Mouse (Mus musculus): Measurements from ENCODE around the gene Plch2.

DNA sequence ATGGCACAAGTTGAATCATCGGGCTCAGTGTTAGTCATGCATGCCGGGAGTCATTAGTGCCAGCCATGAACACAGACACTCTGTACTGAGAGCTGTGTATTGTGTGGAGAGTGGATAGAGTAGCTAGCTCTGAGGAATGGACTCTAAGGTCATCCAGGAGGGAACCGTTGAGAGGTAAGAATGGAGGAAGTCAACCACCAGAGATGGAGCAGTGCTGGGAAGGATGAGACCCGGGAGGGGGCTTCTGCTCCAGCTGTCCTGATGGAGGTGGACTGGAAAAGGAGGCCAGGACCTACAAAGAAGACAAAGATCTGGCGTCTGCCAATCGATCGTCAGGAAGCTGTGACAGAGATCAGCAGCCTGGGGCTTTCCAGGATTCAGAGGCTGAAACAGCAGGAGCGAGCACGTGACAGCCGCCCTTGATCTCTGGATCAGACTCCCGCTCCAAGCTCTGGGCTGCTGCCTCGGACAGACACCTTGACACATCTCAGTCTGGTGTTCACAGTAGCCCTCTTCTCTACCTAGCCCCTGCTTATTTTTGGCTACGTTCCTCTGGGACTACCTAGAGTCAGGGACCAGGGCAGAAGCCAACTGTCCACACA, 123.2 kb downstream of the Plch2 start:
- TF ChIP-seq EP300 (IDR thresholded peaks at IDR 0.05): no peak
- no peak for TF ChIP-seq CTCF (IDR thresholded peaks at IDR 0.05)

Measured in lung, postnatal 0 days (tissue).